Mouse (Mus musculus) C2C12 (cell line): ENCODE results near the gene Ccl6. TPM values are rescaled to one million over a fixed set of nuclear protein-coding genes. Genes with fewer than 3 reads are reported as not detected.

Experiments used
- H3K27me3 ChIP-seq: one replicate; pipeline ENCODE4 v1.6.1; 2011; ENCODE audit not compliant: control insufficient read depth, insufficient read depth, insufficient read length
- H3K36me3 ChIP-seq: one replicate; pipeline ENCODE4 v1.6.1; 2011; ENCODE audit not compliant: control insufficient read depth, insufficient read depth
- H3K4me3 ChIP-seq: one replicate; pipeline ENCODE4 v1.5.1; 2011; ENCODE audit warnings: mild to moderate bottlenecking, control low read depth; ENCODE audit not compliant: poor library complexity, insufficient read depth, severe bottlenecking
- H3K79me2 ChIP-seq: one replicate; pipeline ENCODE4 v1.6.1; 2011; ENCODE audit not compliant: control insufficient read depth, insufficient read depth
- H3K79me3 ChIP-seq: one replicate; pipeline ENCODE4 v1.6.1; 2011; ENCODE audit warnings: low read depth, control low read depth
- H3ac ChIP-seq: one replicate; pipeline ENCODE3; 2011; ENCODE audit warnings: low read depth; ENCODE audit not compliant: control insufficient read depth, insufficient read length
- CEBPB ChIP-seq: IDR thresholded peaks from one replicate; pipeline ENCODE4 v1.6.1; 2011; ENCODE audit warnings: low read depth, mild to moderate bottlenecking, control low read depth, moderate library complexity
- CTCF ChIP-seq: IDR thresholded peaks from one replicate; pipeline ENCODE4 v1.5.1; 2011; ENCODE audit not compliant: control insufficient read depth, insufficient read depth, insufficient read length
- FOSL1 ChIP-seq: IDR thresholded peaks from one replicate; pipeline ENCODE4 v1.8.0; 2011; ENCODE audit warnings: mild to moderate bottlenecking, low read length; ENCODE audit not compliant: poor library complexity, insufficient read depth, severe bottlenecking
- MAX ChIP-seq: IDR thresholded peaks from one replicate; pipeline ENCODE4 v1.6.1; 2011; ENCODE audit warnings: mild to moderate bottlenecking, control low read depth
- MYOD1 ChIP-seq: IDR thresholded peaks from one replicate; pipeline ENCODE4 v1.6.1; 2011; ENCODE audit warnings: low read depth; ENCODE audit not compliant: control insufficient read depth, insufficient read length
- MYOG ChIP-seq: IDR thresholded peaks from one replicate; pipeline ENCODE4 v1.6.1; 2011; ENCODE audit not compliant: control insufficient read depth, insufficient read length; ENCODE audit errors: extremely low read depth
- USF1 ChIP-seq: IDR thresholded peaks from one replicate; pipeline ENCODE4 v1.6.1; 2011; ENCODE audit warnings: low read depth, mild to moderate bottlenecking, control low read depth, moderate library complexity
- polyA plus RNA-seq: library from polyadenylated mRNA; unstranded; fragments of >200 nt; fragmentation: generic; extraction: Trizol; gene quantifications from one replicate; pipeline ENCODE4 v1.2.1, GENCODE M21; 2012; ENCODE audit warnings: missing spikeins

Gene Ccl6
- polyA plus RNA-seq, 1 experiment: not detected

- Histone ChIP-seq H3K27me3 (no peaks in the 10 kb centered on the region), H3ac (no peak overlapping the region), H3K4me3 (no peak overlapping the region), H3K79me2 (no peaks in the 10 kb centered on the region), H3K36me3 (no peaks in the 10 kb centered on the region), H3K79me3 (no peaks in the 10 kb centered on the region)
- TF ChIP-seq MAX (no peak), FOSL1 (no peak), MYOG (no peak), MYOD1 (no peak), CTCF (no peak), CEBPB (no peak), USF1 (no peak)
Observed at GRCm38 (mm10) chr11:83619037-83619436, 26.1 kb upstream of the Ccl6 start.

- Histone ChIP-seq H3K4me3 (no peak overlapping the region), H3ac (no peak overlapping the region), H3K79me2 (no peaks in the 10 kb centered on the region), H3K79me3 (no peaks in the 10 kb centered on the region), H3K36me3 (no peaks in the 10 kb centered on the region), H3K27me3 (no peaks in the 10 kb centered on the region)
- no peak for TF ChIP-seq CTCF
- no peak for TF ChIP-seq CEBPB
- no peak for TF ChIP-seq FOSL1
- TF ChIP-seq MAX: no peak
- no peak for TF ChIP-seq MYOG
- no peak for TF ChIP-seq USF1
- TF ChIP-seq MYOD1: no peak
Observed at GRCm38 (mm10) chr11:83618238-83618637, 25.4 kb upstream of the Ccl6 start.

- H3K79me3 ChIP-seq: no peaks in the 10 kb centered on the region
- H3ac ChIP-seq: no peak overlapping the region
- no peaks in the 10 kb centered on the region for H3K79me2 ChIP-seq
- H3K36me3 ChIP-seq: no peaks in the 10 kb centered on the region
- no peaks in the 10 kb centered on the region for H3K27me3 ChIP-seq
- TF ChIP-seq MYOG (no peak), MYOD1 (no peak), FOSL1 (no peak), CTCF (no peak), CEBPB (no peak), USF1 (no peak), MAX (no peak)
- H3K4me3 ChIP-seq: no peak overlapping the region
Observed at GRCm38 (mm10) chr11:83616586-83616985, 23.7 kb upstream of the Ccl6 start.

GRCm38 (mm10) chr11:83610900-83611299 is 18.0 kb upstream of the Ccl6 start:
- no peaks in the 10 kb centered on the region for H3K79me2 ChIP-seq
- no peaks in the 10 kb centered on the region for H3K79me3 ChIP-seq
- no peak overlapping the region for H3K4me3 ChIP-seq
- H3K27me3 ChIP-seq: no peaks in the 10 kb centered on the region
- no peaks in the 10 kb centered on the region for H3K36me3 ChIP-seq
- TF ChIP-seq MAX (no peak), USF1 (no peak), FOSL1 (no peak)
- no peak overlapping the region for H3ac ChIP-seq

- no peaks in the 10 kb centered on the region for H3K36me3 ChIP-seq
- H3K4me3 ChIP-seq: no peak overlapping the region
- TF ChIP-seq MAX (no peak), CEBPB (no peak), CTCF (no peak), MYOD1 (no peak), FOSL1 (no peak), USF1 (no peak)
- no peaks in the 10 kb centered on the region for H3K27me3 ChIP-seq
- H3ac ChIP-seq: no peak overlapping the region
- no peaks in the 10 kb centered on the region for H3K79me2 ChIP-seq
- H3K79me3 ChIP-seq: no peaks in the 10 kb centered on the region
Observed at GRCm38 (mm10) chr11:83606396-83606795, 13.5 kb upstream of the Ccl6 start.

- Histone ChIP-seq H3K27me3 (no peaks in the 10 kb centered on the region), H3K36me3 (no peaks in the 10 kb centered on the region), H3K79me3 (no peaks in the 10 kb centered on the region), H3ac (no peak overlapping the region), H3K79me2 (no peaks in the 10 kb centered on the region), H3K4me3 (no peak overlapping the region)
- TF ChIP-seq MAX (no peak), FOSL1 (no peak), CTCF (no peak), CEBPB (no peak), MYOD1 (no peak), MYOG (no peak), USF1 (no peak)
Observed at GRCm38 (mm10) chr11:83605535-83605934, 12.6 kb upstream of the Ccl6 start.
